Mouse (Mus musculus) midbrain, embryonic 16.5 days (tissue): ENCODE measurements around the gene Gm11213. TPM values are rescaled to one million over a fixed set of nuclear protein-coding genes. Genes with fewer than 3 reads are reported as not detected.

ENCODE experiments used
- ATAC-seq: fragments of 200-750 bp; cut with Nextera tagmentation; 2 replicates; pipeline ENCODE4 v1.8.0; 2017; ENCODE audit warnings: moderate TSS enrichment
- H3K27ac ChIP-seq: fragments of 300-500 bp; sonication (generic); 2 replicates; pipeline ENCODE4 v1.5.1; 2014; ENCODE audit warnings: mild to moderate bottlenecking, low read length, mixed read lengths
- H3K27me3 ChIP-seq: fragments of 300-500 bp; sonication (generic); 2 replicates; pipeline ENCODE4 v1.6.1; 2014; ENCODE audit warnings: low read depth, low read length, mixed read lengths; ENCODE audit not compliant: control insufficient read depth, insufficient read depth
- H3K36me3 ChIP-seq: fragments of 300-500 bp; sonication (generic); 2 replicates; pipeline ENCODE4 v1.6.1; 2014; ENCODE audit warnings: mild to moderate bottlenecking, low read length, moderate library complexity, mixed read lengths; ENCODE audit not compliant: control insufficient read depth, insufficient read depth
- H3K4me1 ChIP-seq: fragments of 300-500 bp; sonication (generic); 2 replicates; pipeline ENCODE4 v1.6.1; 2014; ENCODE audit warnings: mild to moderate bottlenecking, low read length, mixed read lengths; ENCODE audit not compliant: control insufficient read depth, insufficient read depth
- H3K4me2 ChIP-seq: fragments of 300-500 bp; sonication (generic); 2 replicates; pipeline ENCODE4 v1.6.1; 2014; ENCODE audit warnings: mild to moderate bottlenecking, low read length, mixed read lengths
- H3K4me3 ChIP-seq: fragments of 300-500 bp; sonication (generic); 2 replicates; pipeline ENCODE4 v1.5.1; 2014; ENCODE audit warnings: low read depth, mild to moderate bottlenecking, low read length, moderate library complexity, mixed read lengths
- H3K9ac ChIP-seq: fragments of 300-500 bp; sonication (generic); 2 replicates; pipeline ENCODE4 v1.6.1; 2014; ENCODE audit warnings: low read depth, low read length, mixed read lengths
- H3K9me3 ChIP-seq: fragments of 300-500 bp; sonication (generic); replicated peaks from 2 replicates; pipeline ENCODE4 v1.6.1; 2014; ENCODE audit warnings: mild to moderate bottlenecking, low read length, mixed read lengths; ENCODE audit not compliant: control insufficient read depth, poor library complexity, severe bottlenecking
- WGBS: fragments of 180-500 bp; shearing (Covaris S2); extraction: QIAGEN DNeasy Blood & Tissue Kit; methylation state at CpG from one replicate; pipeline ENCODE4 v1.1.7; 2014; 5-methylcytosine and 5-hydroxymethylcytosine counted together
- polyA plus RNA-seq: library from polyadenylated mRNA; unstranded; fragments of >200 nt; fragmentation: Nextera tagmentation; extraction: Ambion mirVana; gene quantifications from 2 replicates; pipeline ENCODE4 v1.2.1, GENCODE M21; 2015

Gene Gm11213
- not detected in 2 replicates for polyA plus RNA-seq

DNA sequence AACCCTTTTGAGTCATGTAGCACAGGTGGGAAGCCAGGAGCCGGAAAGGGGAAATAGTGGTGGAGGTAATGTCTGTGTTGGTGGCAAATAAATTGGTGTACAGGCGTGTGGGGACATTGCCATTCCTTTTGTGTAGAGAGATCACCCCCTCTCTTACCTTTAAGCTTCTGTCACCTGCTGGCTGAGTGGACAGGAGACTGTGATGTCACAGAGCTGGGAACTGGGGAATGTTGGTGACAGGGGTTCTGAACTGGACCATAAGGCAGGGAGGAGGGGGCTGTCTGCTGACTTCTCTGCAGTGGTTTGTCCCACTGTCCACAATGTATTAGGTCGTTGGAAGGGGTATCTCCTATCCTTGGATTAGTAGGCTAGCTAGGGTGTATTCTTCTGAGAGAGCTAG, at the start of gene Gm11213:
TSS of gene Gm11213 (minus strand) at position 317 of the 400 bp plus-strand sequence.
- no peak within 1 kb of the TSS for H3K4me3 ChIP-seq
- no peaks in the 10 kb centered on the region for H3K27me3 ChIP-seq
- no peaks in the 10 kb centered on the region for H3K9me3 ChIP-seq
- H3K27ac ChIP-seq: no peak within 1 kb of the TSS
- 73% methylated on average over 3 of the region's 3 CpGs for WGBS
- no peaks in the 10 kb centered on the region for H3K36me3 ChIP-seq
- H3K4me2 ChIP-seq: no peak within 1 kb of the TSS
- H3K4me1 ChIP-seq: no peaks in the 10 kb centered on the region
- ATAC-seq: no peak
- no peak within 1 kb of the TSS for H3K9ac ChIP-seq

DNA sequence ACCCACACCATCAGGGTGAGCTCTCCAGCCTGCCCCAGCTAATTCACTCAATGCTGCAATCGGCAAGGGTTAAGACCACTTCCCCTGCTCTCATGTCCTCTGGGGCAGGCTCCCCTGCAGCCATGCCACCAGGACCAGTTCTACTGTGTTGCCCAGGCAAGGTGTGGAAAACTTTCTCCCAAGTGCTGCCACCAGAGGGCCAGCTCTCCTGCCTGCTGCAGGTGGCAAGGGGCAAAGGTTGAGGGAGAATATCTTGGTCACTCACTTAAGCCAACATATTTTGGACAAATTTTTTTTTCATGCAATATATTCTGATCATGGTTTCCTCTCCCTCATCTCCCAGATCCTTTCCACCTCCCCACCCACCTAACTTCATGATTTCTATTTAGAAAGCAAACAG, 49.3 kb upstream of the Gm11213 start:
- 100% methylated on average over 1 of the region's 1 CpGs for WGBS
- Histone ChIP-seq H3K4me2 (no peak overlapping the region), H3K9ac (no peak overlapping the region), H3K27me3 (no peaks in the 10 kb centered on the region), H3K36me3 (no peaks in the 10 kb centered on the region), H3K9me3 (no peaks in the 10 kb centered on the region), H3K4me1 (no peaks in the 10 kb centered on the region), H3K27ac (no peak overlapping the region), H3K4me3 (no peak overlapping the region)
- no peak for ATAC-seq

DNA sequence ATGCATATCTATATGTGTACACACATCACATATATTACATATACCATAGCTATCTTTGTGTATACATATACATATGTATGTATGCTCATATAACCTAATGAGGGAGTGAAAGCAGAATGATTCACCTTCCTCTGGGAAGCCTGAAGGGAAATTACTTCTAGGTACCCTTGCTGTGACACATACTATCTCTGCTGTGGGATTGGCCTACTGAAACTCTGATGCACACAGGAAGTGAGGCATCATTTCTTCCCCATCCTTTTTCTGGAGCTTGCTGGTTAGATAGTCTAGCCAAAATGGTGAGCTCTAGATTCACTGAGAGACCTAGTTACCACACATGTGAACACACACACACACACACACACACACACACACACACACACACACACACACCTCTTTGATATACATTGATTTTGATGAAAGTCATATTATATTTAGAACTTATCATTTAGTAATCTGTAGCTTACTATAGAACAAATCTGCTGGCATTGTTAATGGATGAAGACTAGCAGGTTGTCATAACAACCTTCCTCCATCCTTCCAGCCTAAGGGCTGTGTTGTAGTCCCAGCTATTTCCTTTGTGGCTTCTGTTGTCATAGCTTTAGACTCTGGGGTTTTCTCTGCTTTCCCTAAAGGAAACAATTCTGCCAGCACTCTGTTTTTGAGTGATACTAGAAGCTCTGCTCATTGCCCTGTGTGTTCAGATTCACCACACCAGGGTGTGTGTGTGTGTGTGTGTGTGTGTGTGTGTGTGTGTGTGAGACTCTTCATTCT, 39.1 kb upstream of the Gm11213 start:
- H3K9me3 ChIP-seq: no peaks in the 10 kb centered on the region
- ATAC-seq: peak; percentile 21; the same call in 1 of the 2 replicates
- no peak overlapping the region for H3K4me2 ChIP-seq
- H3K27me3 ChIP-seq: no peaks in the 10 kb centered on the region
- H3K4me3 ChIP-seq: no peak overlapping the region
- no peaks in the 10 kb centered on the region for H3K4me1 ChIP-seq
- no peaks in the 10 kb centered on the region for H3K36me3 ChIP-seq
- no peak overlapping the region for H3K9ac ChIP-seq
- no peak overlapping the region for H3K27ac ChIP-seq

DNA sequence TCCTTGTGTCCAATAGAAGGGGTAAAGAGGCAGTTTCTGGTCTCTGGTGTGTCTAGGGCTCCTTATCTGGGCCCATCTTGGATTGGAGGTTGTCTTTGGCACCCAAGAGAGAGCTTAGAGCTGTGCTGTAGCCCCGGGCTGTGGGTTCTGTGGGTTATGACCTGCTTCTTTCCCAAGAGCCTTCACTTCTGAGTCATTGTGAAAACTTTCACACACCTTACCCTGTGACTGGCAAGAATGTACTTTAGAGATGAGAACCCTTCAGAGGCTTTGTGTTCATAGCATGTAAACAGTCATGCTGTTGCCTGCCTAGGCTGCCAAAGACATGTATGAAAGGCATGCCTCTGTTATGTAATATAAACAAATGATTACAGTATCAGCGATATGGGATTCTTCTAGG, 34.8 kb upstream of the Gm11213 start:
- ATAC-seq: no peak
- Histone ChIP-seq H3K36me3 (no peaks in the 10 kb centered on the region), H3K27ac (no peak overlapping the region), H3K27me3 (no peaks in the 10 kb centered on the region), H3K4me3 (no peak overlapping the region), H3K9ac (no peak overlapping the region), H3K4me1 (no peaks in the 10 kb centered on the region), H3K9me3 (no peaks in the 10 kb centered on the region), H3K4me2 (no peak overlapping the region)
- WGBS: 90% methylated on average over 2 of the region's 2 CpGs

DNA sequence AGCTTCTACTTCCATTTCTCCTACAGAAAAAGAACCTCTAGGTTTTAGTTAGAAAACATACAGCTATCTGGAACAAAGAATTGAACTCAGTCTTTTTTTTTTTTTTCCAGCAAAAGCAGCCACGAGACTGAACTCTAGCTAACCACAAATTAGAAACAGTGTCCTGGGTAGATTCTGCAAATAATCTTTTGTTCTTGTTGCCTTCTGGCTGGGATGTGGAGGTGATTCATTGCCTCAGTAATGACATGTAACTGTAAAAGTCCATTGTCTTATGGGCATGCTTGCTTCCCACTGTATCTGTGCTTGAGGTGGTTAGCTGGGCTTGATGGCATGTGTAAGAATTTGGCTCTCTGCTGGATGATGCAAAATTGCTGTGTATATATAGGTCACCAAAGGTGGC, 33.5 kb upstream of the Gm11213 start:
- Histone ChIP-seq H3K4me3 (no peak overlapping the region), H3K9me3 (no peaks in the 10 kb centered on the region), H3K4me2 (no peak overlapping the region), H3K4me1 (no peaks in the 10 kb centered on the region), H3K27ac (no peak overlapping the region), H3K27me3 (no peaks in the 10 kb centered on the region), H3K36me3 (no peaks in the 10 kb centered on the region), H3K9ac (no peak overlapping the region)
- 74% methylated on average over 1 of the region's 1 CpGs for WGBS
- ATAC-seq: no peak

DNA sequence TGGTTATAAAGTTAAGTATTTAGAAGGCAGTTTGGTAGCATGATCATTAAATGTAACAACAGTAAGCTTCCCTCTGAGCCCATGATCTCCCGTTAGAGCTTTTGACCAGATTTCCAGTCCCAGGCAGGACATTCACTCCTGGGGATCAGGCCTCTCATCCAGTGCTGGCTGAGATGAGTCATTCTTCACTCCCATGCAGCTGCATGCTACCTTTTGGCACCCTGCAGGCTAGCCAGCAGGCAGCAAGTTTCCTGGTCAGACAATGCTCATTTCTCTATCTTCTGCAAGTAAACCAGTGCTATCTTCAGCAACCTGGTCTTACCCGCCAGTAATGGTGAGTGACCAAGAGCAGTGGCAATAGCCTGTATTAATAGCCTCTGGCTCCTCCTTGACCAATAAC, 28.1 kb upstream of the Gm11213 start:
- Histone ChIP-seq H3K9me3 (no peaks in the 10 kb centered on the region), H3K27ac (no peak overlapping the region), H3K27me3 (no peaks in the 10 kb centered on the region), H3K36me3 (no peaks in the 10 kb centered on the region), H3K4me2 (no peak overlapping the region), H3K9ac (no peak overlapping the region), H3K4me1 (no peaks in the 10 kb centered on the region), H3K4me3 (no peak overlapping the region)
- no peak for ATAC-seq
- WGBS: 89% methylated on average over 2 of the region's 2 CpGs

DNA sequence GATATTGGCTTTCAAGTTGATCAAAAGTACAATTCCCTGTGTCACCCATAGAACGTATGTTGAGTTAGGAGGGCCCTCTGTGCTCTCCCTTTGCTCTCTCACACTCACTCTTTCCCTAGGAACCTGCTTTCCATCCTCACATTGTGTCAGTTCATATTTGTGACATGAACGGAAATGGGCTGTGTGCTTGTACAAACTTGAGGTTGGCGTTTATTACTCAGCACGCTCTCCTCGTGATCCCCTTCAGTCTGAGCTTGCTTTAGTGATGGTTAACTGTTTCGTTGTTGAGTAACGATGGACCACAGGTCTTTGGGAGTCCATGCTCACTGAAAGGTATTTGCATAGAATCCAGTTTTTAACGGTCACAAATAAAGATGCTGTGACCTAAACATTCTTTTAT, 22.1 kb upstream of the Gm11213 start:
- Histone ChIP-seq H3K4me2 (no peak overlapping the region), H3K4me1 (no peaks in the 10 kb centered on the region), H3K9ac (no peak overlapping the region), H3K36me3 (no peaks in the 10 kb centered on the region), H3K27ac (no peak overlapping the region), H3K27me3 (no peaks in the 10 kb centered on the region), H3K4me3 (no peak overlapping the region), H3K9me3 (no peaks in the 10 kb centered on the region)
- no peak for ATAC-seq
- 88% methylated on average over 8 of the region's 8 CpGs for WGBS

DNA sequence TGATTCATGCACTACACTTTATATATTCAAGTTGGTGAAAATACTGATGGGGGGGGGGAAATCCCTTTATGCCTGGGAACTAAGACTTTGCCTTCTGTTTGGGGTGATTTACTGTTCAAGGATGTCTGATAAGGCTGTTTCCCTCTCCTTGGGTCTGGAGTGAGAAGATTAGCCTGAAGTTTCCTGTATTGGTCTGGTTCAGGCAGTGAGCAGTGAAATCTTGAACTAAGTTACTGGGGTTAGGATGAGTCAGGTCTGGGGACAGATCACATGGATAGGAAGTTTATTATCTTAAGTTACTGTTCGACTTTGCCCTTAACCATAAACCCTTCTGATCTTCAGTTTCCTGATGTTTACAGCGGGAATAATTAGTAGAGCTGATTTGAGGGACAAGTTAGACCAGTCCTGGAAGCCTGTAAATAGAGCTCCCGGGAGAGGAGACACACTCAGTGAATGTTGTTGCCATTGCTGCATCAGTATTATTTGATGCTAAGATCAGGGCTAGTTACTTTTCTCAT, 20.6 kb upstream of the Gm11213 start:
- H3K36me3 ChIP-seq: no peaks in the 10 kb centered on the region
- H3K4me1 ChIP-seq: no peaks in the 10 kb centered on the region
- no peak overlapping the region for H3K4me2 ChIP-seq
- no peaks in the 10 kb centered on the region for H3K9me3 ChIP-seq
- 83% methylated on average over 3 of the region's 3 CpGs for WGBS
- no peak overlapping the region for H3K9ac ChIP-seq
- no peaks in the 10 kb centered on the region for H3K27me3 ChIP-seq
- no peak for ATAC-seq
- H3K4me3 ChIP-seq: no peak overlapping the region
- H3K27ac ChIP-seq: no peak overlapping the region

DNA sequence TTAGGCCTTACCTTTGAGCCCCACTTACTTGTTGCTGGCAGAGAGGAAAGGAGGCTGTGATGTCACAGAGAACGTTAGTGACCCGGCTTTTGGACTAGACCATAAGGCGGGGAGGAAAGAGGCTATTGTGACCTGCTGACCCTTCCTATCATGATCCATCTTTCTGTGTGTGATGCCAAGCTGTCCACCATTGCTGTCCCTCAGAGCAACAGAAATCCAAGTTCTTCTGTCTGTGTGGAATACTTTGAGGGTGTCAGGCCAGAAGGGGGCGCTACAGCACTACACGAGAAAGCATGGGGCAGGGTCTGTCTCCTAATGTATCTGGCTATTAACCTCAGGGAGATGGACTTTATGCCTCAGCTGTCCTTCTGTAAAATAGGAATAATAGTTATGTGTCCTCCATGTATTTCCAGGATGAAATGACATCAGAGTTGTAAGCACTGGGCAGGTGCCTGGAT, 17.3 kb upstream of the Gm11213 start, which contains the start of gene Tex48:
TSS of gene Tex48 (minus strand) at position 51 of the 458 bp plus-strand sequence.
- no peaks in the 10 kb centered on the region for H3K36me3 ChIP-seq
- no peak for ATAC-seq
- no peaks in the 10 kb centered on the region for H3K4me1 ChIP-seq
- no peaks in the 10 kb centered on the region for H3K9me3 ChIP-seq
- no peak within 1 kb of the TSS for H3K4me2 ChIP-seq
- H3K4me3 ChIP-seq: no peak within 1 kb of the TSS
- no peak within 1 kb of the TSS for H3K9ac ChIP-seq
- H3K27me3 ChIP-seq: no peaks in the 10 kb centered on the region
- no peak within 1 kb of the TSS for H3K27ac ChIP-seq
- 60% methylated on average over 5 of the region's 5 CpGs for WGBS
